Mouse (Mus musculus) layer of hippocampus, postnatal 14 days (tissue): ENCODE data around the gene Plin2. TPM values are rescaled to one million over a fixed set of nuclear protein-coding genes. Genes with fewer than 3 reads are reported as not detected.
"Not testable (repeated sequence)": the region's sequence is repeated elsewhere in the genome, so short reads cannot be mapped to it uniquely, and the experiment has no call there.

ENCODE experiments used
- DNase-seq, 2 experiments: peaks; one replicate each; pipeline ENCODE4 v3.0.0; 2021 to 2022; ENCODE audit warnings: low spot score in 2 of 2, mixed read lengths in 1 of 2
- total RNA-seq, 2 experiments: library from RNA; stranded (reverse); gene quantifications; 2 replicates each; pipeline ENCODE4 v1.2.3; 2021

Gene Plin2
- total RNA-seq, 2 experiments from 2014 or later, result 12.3 to 15.9 TPM

DNA sequence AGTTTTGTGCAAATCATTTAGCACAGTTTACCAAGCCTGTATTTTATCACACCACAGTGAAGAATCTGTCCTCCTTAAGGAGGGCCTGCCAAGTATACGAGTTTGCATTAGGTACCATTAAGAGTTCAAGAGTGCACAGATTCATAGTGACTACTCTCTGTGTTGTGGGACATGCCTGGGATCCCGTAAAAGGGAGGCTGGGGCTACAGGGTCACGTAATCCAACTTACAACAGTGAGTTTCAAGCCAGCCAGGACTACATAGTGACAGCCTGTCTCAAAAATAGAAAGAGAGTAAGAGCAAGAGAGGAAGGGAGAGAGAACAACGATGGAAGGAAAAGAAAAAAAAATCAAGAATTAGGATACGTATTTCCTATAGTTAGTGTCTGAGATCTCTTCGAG is 14.9 kb upstream of the Plin2 start:
- no peak for DNase-seq

DNA sequence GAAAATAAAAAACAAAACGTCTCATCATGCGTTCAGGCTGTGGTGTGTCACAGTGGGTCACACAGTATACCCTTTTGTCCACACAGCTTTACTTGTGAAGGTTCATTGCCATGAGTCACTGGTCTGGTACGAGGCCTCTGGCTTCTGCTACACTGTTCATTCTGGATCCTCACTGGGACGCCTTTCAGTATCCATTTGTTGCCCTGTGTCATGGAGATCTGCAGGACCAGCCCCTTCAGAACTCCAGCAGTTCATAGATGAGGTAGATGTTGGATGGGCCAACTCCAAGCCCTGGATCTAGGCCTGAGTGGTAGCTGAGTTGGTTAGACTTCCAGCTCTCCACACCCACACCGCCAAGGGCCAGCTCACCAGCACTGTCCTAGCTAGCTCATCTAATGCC is 13.9 kb upstream of the Plin2 start:
- no peak for DNase-seq

DNA sequence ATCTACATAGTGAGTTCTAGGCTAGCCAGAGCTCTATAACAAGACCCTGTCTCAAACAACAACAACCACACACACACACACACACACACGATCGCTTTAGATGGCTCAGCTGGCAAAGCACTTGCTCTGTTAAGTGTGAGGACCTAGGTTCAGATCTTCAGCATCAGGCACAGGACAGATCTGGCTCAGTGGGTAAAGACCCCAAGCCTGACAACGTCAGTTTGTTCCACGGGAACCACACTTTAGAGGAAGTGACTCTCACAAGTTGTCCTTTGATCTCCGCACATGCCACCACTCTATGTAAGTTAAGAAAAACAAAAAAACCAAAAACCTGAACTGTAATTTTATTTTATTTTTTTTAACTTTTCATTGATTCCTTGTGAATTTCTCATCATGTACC is 13.4 kb upstream of the Plin2 start:
- DNase-seq, result no peak

DNA sequence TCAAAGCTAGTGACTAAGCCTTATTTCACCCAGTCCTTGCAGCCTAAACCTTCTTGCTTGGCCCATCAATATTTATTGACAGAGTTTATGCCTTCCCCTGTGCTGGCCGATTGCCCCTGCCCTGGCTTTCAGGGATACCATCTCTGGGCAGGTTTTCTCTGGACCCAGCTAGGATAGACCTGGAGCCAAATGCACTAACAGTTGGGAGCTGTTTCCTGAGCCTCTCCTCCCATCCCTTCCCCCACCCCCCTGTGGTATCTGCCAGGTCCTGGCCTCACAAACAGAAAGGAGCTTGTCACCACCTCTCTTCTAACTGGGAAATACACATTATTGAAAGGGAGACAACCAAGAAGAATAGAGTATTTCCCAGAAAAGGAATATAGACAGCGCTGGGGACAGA is 12.0 kb upstream of the Plin2 start:
- DNase-seq, result no peak

DNA sequence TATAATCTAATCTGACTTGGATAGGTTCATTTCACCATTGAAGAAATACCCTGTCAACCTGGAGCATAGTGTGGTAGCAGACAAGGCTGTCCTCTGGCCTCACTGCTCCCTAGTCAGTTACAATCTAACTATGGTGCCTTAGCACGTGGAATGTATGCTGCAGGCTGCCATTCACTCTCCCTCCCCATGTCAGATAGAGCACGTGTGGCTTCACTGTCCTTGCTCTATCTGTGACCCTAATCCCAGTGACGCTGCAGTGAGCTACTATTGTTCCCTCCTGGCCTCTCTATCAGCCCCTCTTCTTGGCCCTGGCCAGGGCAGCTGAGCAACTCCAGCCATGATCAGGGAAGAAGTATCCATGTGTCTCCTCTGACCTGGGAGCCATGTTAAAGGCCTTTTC is 11.6 kb upstream of the Plin2 start:
- no peak for DNase-seq

DNA sequence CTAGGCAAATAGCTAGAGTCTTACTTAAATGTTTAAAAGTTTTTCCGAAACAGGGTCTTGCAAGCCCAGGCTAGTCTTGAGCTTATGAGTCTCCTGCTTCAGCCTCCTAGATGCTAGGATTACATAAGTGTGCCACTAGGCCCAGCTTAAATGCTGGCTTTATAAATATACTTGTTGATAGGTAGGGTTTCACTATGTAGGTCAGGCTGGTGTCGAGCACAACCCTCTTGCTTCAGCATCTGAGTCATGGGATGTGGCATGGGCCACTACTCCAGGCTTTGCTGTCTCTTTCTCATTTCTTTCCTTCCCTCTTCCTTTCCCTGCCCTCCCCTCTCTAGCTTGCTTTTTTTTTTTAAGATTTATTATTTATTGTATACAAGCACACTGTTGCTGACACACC is 9.8 kb upstream of the Plin2 start:
- no peak for DNase-seq

DNA sequence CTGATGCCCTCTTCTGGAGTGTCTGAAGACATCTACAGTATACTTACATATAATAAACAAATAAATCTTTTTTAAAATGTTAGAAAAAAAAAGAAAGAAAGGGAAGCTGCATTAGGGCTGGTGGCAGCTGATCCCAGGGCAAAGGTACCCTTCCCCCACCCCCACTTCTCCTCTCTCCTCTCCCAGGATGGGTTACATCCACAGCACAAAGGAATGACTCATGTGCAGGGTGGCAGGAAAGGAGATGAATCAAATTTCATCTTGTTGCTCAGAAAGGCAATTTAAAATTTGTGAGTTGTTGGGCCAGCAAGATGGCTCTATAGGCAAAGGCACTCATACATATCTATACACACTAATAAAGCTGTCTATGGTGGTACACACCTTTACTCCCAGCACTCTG is 6.9 kb upstream of the Plin2 start:
- no peak for DNase-seq

DNA sequence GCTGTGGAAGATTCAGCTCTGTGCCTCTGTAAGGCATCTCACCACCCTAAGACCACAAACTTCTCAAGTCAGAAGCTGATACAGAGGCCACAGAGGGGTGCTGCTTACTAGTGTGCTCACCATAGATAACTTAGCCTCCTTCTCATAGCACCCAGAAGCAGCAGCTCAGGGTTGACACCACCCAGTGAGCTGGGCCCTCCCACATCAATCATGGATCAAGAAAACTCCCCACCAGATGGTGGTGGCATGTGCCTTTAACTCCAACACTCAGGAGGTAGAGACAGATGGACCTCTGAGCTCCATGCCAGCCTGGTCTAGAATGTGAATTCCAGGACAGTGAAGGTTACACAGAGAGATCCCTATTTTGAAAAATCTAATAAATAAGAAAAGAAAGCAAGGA is 4.9 kb upstream of the Plin2 start:
- DNase-seq, result not testable (repeated sequence)

DNA sequence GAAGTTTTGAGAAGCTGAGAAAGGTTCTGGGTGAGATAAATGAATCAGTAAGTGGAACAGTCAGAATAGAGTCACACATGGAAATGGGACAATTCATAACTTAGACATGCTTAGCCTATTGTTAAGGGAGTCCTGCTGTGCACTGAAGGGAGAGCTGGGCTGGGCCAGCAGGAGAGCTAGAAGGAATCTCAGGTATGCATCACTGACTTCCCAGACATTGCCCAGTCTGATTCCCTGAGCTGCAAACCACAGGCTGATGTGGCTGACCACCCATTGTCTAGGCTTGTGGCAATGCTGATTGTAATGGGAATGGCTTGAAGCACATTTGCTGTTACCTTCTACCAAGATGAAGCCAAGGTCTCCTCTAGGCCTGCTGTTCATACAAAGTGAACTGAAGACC is 4.3 kb upstream of the Plin2 start:
- not testable (repeated sequence) for DNase-seq

DNA sequence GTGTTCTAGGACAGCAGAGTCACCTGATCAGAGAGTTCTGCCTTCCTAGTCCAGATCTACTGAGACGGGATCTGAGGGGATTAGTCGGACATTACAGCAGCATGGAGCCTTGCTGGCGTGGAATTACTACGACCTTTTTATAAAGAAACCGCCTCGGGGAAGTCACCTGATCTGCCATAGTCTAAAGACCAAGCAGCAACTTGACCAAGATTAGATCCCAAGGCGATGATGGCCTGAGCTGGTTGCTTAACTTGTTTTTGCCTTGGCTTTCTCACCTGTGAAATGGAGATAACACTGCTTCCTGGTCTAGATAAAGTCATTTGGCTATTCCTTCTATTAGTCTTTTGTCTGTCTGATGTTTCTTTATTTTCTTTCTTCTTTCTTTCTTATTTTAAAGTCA is 2.6 kb upstream of the Plin2 start:
- DNase-seq, result no peak

DNA sequence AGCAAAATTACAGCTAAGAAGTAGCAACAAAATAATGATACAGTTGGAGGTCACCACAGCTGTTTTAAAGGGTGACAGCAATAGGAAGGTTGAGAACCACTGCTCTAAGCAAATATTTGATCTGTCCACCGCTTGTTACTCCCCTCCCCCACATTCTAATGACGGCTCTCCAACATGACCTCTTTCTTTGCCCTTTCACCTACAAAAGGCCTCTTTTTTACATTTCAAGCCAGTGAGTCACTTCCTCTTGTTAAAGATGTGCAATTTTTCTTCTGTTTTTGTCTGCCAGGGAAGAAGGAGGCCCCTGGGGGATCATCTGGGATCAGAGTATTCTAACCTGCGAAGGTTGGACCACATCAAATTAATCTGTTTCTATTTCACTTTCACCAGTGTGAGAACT is 1.9 kb upstream of the Plin2 start:
- no peak for DNase-seq

DNA sequence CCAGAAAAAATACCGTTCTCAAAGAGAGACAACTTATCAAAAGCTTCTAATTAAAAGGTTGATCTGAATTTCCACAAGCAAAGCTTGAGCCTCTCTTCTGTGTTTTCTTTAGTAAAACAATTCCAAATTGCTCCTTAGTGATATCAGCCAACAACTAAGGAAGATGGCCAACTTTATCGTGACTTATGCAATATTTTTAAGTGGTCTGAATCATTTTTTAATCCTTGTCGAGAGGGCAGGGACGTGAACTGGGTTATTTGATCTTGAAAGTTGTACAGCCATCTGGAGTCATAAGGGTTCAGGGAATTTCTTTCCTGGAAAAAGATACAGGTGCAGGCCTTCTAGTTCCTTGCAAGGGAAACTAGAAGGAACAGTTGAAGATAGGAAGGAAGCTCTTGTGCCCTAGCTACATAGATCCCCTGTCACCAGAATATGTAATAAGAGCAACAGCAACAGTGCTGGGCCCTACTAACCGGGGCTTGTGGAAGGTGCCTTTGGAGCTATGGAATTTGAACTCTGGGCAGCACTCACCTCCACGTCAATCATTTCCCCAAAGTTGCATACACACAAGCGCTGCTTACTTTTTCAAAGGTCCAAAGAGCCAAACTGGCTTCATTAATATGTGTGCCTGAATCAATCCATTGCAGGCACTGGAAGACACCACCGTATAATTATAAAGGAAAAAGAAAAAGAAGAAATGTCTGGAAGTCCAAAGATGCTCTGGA is 884 bp upstream of the Plin2 start:
- no peak for DNase-seq

DNA sequence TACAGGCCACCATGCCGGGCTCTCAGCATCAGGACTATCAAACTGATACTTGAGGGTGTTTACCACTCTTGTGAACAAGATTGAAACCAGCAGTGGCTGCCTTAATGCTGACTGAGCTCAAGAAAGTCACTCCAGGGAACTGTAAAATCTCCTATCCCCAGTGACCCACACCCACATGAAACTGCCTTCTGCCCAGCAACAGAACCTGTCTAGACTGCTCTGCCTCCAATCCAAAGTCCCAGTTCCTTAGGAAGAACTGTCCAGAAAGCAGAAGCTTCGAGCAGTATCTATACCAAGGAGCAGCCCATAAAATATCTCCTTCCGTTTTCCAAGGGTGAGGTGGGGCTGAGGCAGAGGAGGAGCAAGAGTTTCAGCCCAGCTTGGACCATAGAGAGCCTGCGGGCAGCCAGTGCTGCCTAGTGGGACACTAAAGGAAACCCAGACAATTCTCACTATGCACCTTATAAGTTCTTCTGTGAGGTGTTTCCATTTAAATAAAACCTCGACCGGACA is 563 bp downstream of the Plin2 start:
- DNase-seq, result not testable (repeated sequence)

DNA sequence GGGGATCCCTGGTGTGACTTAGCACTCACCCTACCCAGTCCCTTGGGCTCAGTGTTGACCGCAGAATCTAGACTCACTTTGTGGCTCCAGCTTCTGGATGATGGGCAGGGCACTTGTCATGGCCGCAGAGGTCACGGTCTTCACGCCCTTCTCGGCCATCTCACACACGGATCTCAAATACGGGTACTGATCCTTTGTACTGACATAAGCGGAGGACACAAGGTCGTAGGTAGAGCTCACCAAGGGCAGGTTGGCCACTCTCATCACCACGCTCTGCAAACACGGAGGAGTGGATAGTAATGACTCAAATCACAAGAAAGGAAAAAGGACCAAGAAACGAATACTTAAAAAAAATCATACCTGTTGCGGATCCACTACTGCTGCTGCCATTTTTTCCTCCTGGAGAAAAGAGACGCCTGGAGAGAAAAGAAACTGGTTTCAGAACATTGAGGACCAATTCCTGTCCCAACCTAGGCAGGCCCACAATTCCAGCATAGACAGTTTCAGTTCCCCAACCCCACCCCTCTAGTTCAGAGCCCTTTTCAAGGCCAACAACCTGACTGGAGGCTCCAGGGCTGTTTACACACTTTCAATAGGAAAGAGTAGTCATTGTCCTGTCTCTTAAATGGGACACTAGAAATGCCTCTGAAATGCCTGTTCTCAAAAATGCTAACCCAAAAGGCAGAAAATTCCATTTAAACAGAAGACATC is 1.4 kb downstream of the Plin2 start:
- DNase-seq, result no peak

DNA sequence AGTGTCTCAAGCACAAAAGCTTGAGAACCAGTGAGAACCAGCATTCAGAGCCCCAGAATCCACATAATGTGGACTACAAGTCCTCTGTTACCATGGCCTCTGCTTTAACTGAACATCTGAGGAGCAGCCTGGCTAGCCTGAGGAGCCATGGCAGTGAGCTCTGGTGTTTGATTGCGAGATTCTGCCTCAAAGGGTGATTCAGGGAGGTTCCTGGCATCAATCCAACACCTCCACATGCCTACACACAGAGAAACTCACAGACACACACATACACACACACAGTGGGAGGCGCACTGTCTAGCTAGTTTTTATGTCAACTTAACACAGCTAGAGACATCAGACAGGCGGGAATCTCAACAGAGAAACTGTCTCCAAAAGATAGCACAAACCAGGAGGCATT is 4.3 kb downstream of the Plin2 start:
- no peak for DNase-seq

DNA sequence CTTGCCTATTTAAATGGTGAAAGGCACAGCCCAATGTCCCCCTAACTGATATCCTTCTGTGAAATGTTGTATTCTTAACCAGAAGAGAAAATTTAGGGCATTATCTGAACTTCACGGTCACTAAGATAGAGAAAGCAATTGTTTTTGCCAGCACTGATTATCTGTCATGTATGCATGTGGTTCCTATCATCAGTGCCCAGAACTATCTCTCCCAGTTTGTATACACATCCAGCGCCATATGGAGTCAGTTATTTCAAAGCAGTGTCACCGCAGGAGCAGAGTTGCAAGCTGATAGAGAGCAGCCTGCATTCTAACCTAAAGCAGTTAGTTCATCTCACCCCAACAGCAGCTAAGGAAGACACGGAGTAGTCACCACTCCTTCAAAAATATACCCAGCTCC is 5.9 kb downstream of the Plin2 start:
- no peak for DNase-seq

DNA sequence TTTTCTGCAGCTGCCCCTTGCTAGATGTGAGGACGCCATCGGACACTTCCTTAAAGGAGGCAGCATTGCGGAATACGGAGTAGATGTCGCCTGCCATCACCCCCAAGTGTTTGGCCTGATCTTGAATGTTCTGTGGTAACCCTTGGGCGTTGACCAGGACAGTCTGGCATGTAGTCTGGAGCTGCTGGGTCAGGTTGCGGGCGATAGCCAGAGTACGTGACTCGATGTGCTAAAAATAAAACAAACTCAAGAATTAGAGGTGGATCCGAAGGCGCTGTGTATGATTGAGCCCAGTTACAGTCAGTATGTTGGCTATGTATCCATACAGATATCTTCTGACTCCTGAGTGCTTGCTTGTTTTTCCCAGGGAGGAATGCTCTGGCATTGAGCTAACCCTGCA is 12.7 kb downstream of the Plin2 start:
- DNase-seq, result no peak

DNA sequence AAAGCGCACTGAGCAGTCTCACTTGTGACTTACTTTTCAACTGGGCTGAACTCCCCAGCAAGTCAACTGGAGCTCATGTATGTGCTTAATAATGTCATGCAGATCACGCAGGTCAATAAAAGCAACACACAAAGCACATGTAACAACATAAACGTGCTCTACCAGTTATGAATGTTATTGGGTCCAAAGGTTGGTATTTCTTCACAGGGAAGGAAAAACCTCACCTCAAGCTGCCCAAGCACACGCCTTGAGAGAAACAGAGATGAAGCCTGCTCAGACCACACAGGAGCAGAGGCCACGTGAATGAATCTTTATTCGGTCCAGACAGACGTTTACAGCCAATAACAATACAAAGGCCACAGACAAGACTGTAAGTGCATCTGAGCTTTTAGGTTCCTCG is 13.4 kb downstream of the Plin2 start:
- not testable (repeated sequence) for DNase-seq

DNA sequence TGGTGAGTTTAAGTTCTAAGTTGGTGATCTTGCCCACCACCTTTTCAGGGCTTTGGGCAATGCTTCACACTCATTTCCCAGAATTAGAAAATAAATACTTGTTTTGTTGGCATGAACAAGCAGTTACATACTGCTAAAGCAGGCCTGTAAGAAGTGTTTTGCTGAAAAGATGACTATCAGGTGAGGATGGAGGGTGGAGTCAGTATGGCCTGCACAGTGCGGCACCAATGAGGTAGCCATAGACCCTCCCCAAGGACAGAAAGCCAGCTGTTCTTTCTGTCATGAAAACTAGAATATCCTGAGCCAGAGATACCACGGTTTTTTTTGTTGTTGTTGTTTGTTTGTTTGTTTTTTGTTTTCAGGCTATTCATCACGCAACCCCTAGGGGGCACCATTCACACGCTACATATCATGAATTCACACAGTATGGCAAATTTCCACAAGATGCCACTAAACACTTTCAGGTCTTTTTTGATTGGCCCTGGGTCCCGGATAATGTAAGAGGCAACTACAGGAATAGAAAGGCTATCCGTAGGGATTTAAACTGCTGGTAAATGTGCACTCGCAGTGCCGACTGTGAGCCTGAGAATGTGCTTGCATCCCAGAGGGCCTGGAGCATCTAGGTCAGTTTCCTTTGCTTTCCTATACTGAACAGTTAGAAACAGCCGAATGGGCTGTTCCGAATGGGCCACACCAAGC is 18.0 kb downstream of the Plin2 start:
- no peak for DNase-seq

DNA sequence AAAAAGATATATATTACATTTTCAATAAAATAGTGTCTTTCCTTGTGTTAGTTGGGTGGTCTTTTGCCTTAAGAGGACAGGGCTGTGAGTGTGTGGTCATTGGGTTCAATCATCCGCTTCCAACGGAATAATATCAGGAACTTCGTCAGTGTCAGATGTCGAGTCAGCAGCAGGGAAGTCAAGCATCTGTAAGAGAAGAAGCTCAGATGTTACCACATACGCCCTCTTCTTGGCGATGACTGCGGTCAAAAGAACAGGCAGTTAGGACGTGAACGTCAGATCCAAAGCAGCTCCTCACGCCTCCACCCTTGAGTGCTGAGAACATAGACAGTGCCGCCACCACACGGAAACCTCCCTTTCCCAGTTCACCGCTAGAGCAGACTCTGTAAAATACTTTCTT is 21.5 kb downstream of the Plin2 start:
- DNase-seq, result not testable (repeated sequence)

DNA sequence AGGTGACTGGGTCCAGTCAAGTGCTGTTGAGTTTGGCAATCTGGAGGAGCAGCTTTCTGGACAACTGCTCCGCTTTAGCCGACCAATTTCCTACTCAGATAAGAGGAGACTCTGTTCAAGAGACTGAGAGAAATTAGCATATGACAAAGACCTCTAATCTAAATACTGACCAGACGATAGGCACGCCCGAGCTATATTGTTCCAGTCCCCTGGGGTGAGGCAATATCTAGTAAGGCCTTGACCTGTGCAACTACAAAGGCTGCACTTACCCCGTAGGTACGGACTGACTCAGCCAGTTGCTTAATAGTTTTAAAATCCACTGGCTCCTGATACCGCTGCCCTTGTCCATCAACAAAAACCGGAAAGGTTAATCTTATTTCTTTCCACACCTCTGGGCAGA is 32.3 kb downstream of the Plin2 start:
- DNase-seq, result not testable (repeated sequence)

DNA sequence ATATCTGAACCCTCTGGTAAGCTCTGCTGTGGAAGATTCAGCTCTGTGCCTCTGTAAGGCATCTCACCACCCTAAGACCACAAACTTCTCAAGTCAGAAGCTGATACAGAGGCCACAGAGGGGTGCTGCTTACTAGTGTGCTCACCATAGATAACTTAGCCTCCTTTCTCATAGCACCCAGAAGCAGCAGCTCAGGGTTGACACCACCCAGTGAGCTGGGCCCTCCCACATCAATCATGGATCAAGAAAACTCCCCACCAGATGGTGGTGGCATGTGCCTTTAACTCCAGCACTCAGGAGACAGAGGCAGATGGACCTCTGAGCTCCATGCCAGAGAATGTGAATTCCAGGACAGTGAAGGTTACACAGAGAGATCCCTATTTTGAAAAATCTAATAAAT is 35.0 kb downstream of the Plin2 start:
- DNase-seq, result not testable (repeated sequence)
